Mouse (Mus musculus): Measurements from ENCODE around the gene Ggnbp2. TPM values are rescaled to one million over a fixed set of nuclear protein-coding genes. Genes with fewer than 3 reads are reported as not detected.
"Not testable (repeated sequence)": the region's sequence is repeated elsewhere in the genome, so short reads cannot be mapped to it uniquely, and the experiment has no call there.

Ggnbp2 gene
- polyA plus RNA-seq, 1 experiment from 2014 or later = 78.0 TPM

GRCm38 (mm10) chr11:84885238-84885637 is 14.6 kb upstream of the Ggnbp2 start:
- 90% methylated on average over 4 of the region's 4 CpGs for WGBS
- Histone ChIP-seq H3K9ac (ENCODE audit: low read depth, low read length) (no peak overlapping the region), H3K27ac (ENCODE audit: low read depth, low read length) (no peak overlapping the region), H3K4me1 (replicated peaks; ENCODE audit: control insufficient read depth, insufficient read depth, low read length) (peaks cover 9% of the 10 kb centered on the region; the same call in 1 of the 2 replicates), H3K4me2 (no peak overlapping the region), H3K36me3 (ENCODE audit: control insufficient read depth, insufficient read depth, low read length) (peaks cover 29% of the 10 kb centered on the region), H3K9me3 (ENCODE audit: control insufficient read depth, low read length) (no peaks in the 10 kb centered on the region), H3K27me3 (replicated peaks; ENCODE audit: control insufficient read depth, insufficient read depth, low read length) (no peaks in the 10 kb centered on the region), H3K4me3 (ENCODE audit: low read depth, low read length) (no peak overlapping the region)
- DNase-seq (ENCODE audit: low spot score) = no peak
- no peak for ATAC-seq (replicated peaks; ENCODE audit: low FRiP score)

DNA sequence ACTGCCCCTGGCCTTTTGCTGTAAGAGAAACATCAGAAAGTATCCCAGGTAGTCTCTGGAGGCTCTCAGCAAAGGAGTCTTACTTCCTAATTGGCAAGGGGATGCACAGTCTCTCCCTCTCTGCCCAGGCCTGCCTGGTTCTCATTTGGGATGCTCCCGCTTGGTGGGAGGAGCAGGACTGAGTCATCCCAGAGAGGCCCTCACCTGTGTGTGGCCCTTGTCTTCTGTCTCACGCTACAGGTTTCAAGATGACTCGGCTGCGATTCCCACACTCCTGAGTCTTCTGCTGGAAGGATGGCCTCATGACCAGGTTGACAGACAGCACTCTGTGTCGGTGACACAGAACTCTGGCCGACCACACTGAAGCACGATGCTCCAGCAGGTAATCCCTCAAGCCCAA is 11.7 kb upstream of the Ggnbp2 start:
- Histone ChIP-seq H3K27me3 (replicated peaks; ENCODE audit: control insufficient read depth, insufficient read depth, low read length) (no peaks in the 10 kb centered on the region), H3K9ac (ENCODE audit: low read depth, low read length) (no peak overlapping the region), H3K27ac (ENCODE audit: low read depth, low read length) (no peak overlapping the region), H3K9me3 (ENCODE audit: control insufficient read depth, low read length) (no peaks in the 10 kb centered on the region), H3K4me1 (replicated peaks; ENCODE audit: control insufficient read depth, insufficient read depth, low read length) (peaks cover 13% of the 10 kb centered on the region), H3K4me3 (ENCODE audit: low read depth, low read length) (no peak overlapping the region), H3K36me3 (ENCODE audit: control insufficient read depth, insufficient read depth, low read length) (peaks cover 25% of the 10 kb centered on the region), H3K4me2 (no peak overlapping the region)
- DNase-seq (ENCODE audit: low spot score) (peak; percentile 15), ATAC-seq (replicated peaks; ENCODE audit: low FRiP score) (no peak)
- 90% methylated on average over 7 of the region's 7 CpGs for WGBS

DNA sequence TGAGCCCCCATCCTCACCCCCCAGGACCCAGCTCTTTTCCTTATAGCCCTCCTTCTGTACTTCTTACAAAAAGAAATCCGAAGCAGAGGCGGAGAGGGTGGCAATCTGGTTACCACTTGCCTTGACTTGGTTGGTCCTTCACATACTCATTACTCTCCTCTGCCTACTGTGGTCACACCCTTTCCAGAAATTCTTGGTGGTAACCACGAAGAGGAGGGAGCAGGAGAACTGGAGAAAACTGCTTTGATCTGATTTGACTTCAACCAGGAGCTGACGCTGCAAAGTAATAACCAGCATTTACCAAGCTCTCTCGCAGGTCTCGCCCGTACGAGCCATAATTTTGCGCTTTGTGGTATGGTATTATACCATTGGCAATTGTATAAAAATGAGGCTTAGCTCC is 10.4 kb upstream of the Ggnbp2 start:
- H3K4me2 ChIP-seq = peak overlapping the region; percentile 95
- H3K9me3 ChIP-seq (ENCODE audit: control insufficient read depth, low read length) = no peaks in the 10 kb centered on the region
- H3K36me3 ChIP-seq (ENCODE audit: control insufficient read depth, insufficient read depth, low read length) = peaks cover 24% of the 10 kb centered on the region
- no peak for DNase-seq (ENCODE audit: low spot score)
- peaks cover 13% of the 10 kb centered on the region for H3K4me1 ChIP-seq (replicated peaks; ENCODE audit: control insufficient read depth, insufficient read depth, low read length)
- H3K9ac ChIP-seq (ENCODE audit: low read depth, low read length) = peak overlapping the region; percentile 95
- no peaks in the 10 kb centered on the region for H3K27me3 ChIP-seq (replicated peaks; ENCODE audit: control insufficient read depth, insufficient read depth, low read length)
- H3K27ac ChIP-seq (ENCODE audit: low read depth, low read length) = peak overlapping the region; percentile 92; the same call in 1 of the 2 replicates
- 53% methylated on average over 9 of the region's 9 CpGs for WGBS
- no peak for ATAC-seq (replicated peaks; ENCODE audit: low FRiP score)
- H3K4me3 ChIP-seq (ENCODE audit: low read depth, low read length) = peak overlapping the region; percentile 88

- ATAC-seq (replicated peaks; ENCODE audit: low FRiP score) (peak; percentile 52; the same call in 1 of the 2 replicates), DNase-seq (ENCODE audit: low spot score) (no peak)
- H3K27me3 ChIP-seq (replicated peaks; ENCODE audit: control insufficient read depth, insufficient read depth, low read length) = no peaks in the 10 kb centered on the region
- H3K36me3 ChIP-seq (ENCODE audit: control insufficient read depth, insufficient read depth, low read length) = peaks cover 24% of the 10 kb centered on the region
- WGBS = under 1% methylated on average over 24 of the region's 24 CpGs
- peaks cover 13% of the 10 kb centered on the region for H3K4me1 ChIP-seq (replicated peaks; ENCODE audit: control insufficient read depth, insufficient read depth, low read length)
- peak overlapping the region; percentile 88 for H3K4me3 ChIP-seq (ENCODE audit: low read depth, low read length)
- no peaks in the 10 kb centered on the region for H3K9me3 ChIP-seq (ENCODE audit: control insufficient read depth, low read length)
- peak overlapping the region; percentile 92 for H3K27ac ChIP-seq (ENCODE audit: low read depth, low read length)
- peak overlapping the region; percentile 95 for H3K4me2 ChIP-seq
- H3K9ac ChIP-seq (ENCODE audit: low read depth, low read length) = peak overlapping the region; percentile 95
Measured at GRCm38 (mm10) chr11:84880465-84880961, 9.9 kb upstream of the Ggnbp2 start.

- Histone ChIP-seq H3K9me3 (ENCODE audit: control insufficient read depth, low read length) (no peaks in the 10 kb centered on the region), H3K4me1 (replicated peaks; ENCODE audit: control insufficient read depth, insufficient read depth, low read length) (peaks cover 13% of the 10 kb centered on the region), H3K4me2 (peak within 1 kb of the TSS; percentile 95), H3K36me3 (ENCODE audit: control insufficient read depth, insufficient read depth, low read length) (peaks cover 21% of the 10 kb centered on the region), H3K27me3 (replicated peaks; ENCODE audit: control insufficient read depth, insufficient read depth, low read length) (no peaks in the 10 kb centered on the region), H3K4me3 (ENCODE audit: low read depth, low read length) (peak within 1 kb of the TSS; percentile 88), H3K27ac (ENCODE audit: low read depth, low read length) (peak within 1 kb of the TSS; percentile 92), H3K9ac (ENCODE audit: low read depth, low read length) (peak within 1 kb of the TSS; percentile 95)
- ATAC-seq (replicated peaks; ENCODE audit: low FRiP score) = peak; percentile 94
- DNase-seq (ENCODE audit: low spot score) = peak; percentile 84
- WGBS = under 1% methylated on average over 79 of the region's 81 CpGs
Measured at GRCm38 (mm10) chr11:84879772-84880464, 9.3 kb upstream of the Ggnbp2 start, which contains the start of the genes Myo19 and Pigw. Gene Myo19 (plus strand): TSS chr11:84880148. Gene Pigw (minus strand): TSS chr11:84880285.

DNA sequence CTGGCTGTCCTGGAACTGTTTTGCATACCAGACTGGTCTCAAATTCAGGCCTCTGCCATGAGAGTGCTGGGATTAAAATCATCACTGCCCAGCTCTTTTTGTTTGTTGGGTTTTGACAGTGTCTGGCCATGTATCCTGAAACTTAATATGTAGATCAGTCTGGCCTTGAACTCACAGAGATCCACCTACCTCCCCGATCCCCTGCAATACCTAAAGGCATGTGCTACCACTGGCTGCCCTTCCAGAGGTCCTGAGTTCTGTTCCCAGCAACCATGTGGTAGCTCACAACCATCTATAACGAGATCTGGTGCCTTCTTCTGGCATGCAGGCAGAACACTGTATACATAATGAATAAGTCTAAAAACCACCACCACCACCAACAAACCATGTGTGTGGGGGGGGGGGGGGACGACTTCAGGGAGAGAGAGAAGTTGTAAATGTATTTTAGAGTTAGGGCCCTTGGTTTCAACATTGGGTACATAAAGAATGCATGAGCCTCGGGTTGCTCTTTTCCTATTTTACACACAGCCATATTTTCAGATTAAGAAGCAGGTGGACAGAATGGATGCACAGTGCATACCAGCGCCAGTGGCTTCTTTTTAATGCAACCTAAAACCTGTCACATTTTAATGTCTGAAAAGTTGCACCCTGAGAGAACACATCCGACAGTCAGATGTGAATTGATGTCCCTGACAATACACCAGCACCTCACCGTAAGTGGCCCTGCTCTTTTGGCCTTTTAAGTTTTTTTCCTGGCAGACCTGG is 8.6 kb upstream of the Ggnbp2 start:
- peaks cover 13% of the 10 kb centered on the region for H3K4me1 ChIP-seq (replicated peaks; ENCODE audit: control insufficient read depth, insufficient read depth, low read length)
- ATAC-seq (replicated peaks; ENCODE audit: low FRiP score) = no peak
- H3K27ac ChIP-seq (ENCODE audit: low read depth, low read length) = peak overlapping the region; percentile 92
- WGBS = 13% methylated on average over 7 of the region's 7 CpGs
- no peaks in the 10 kb centered on the region for H3K9me3 ChIP-seq (ENCODE audit: control insufficient read depth, low read length)
- peak; percentile 45 for DNase-seq (ENCODE audit: low spot score)
- H3K36me3 ChIP-seq (ENCODE audit: control insufficient read depth, insufficient read depth, low read length) = peaks cover 16% of the 10 kb centered on the region; the same call in 1 of the 2 replicates
- peak overlapping the region; percentile 95 for H3K9ac ChIP-seq (ENCODE audit: low read depth, low read length)
- H3K4me2 ChIP-seq = peak overlapping the region; percentile 95
- H3K27me3 ChIP-seq (replicated peaks; ENCODE audit: control insufficient read depth, insufficient read depth, low read length) = no peaks in the 10 kb centered on the region
- H3K4me3 ChIP-seq (ENCODE audit: low read depth, low read length) = peak overlapping the region; percentile 88

- not testable (repeated sequence) for DNase-seq (ENCODE audit: low spot score); H3K9ac ChIP-seq (ENCODE audit: low read depth, low read length); H3K27ac ChIP-seq (ENCODE audit: low read depth, low read length); H3K4me2 ChIP-seq; ATAC-seq (replicated peaks; ENCODE audit: low FRiP score); H3K9me3 ChIP-seq (ENCODE audit: control insufficient read depth, low read length); H3K27me3 ChIP-seq (replicated peaks; ENCODE audit: control insufficient read depth, insufficient read depth, low read length); H3K4me3 ChIP-seq (ENCODE audit: low read depth, low read length)
- no CpG with 5 or more reads among the region's 1 CpGs for WGBS
- peaks cover 14% of the 10 kb centered on the region for H3K4me1 ChIP-seq (replicated peaks; ENCODE audit: control insufficient read depth, insufficient read depth, low read length)
- H3K36me3 ChIP-seq (ENCODE audit: control insufficient read depth, insufficient read depth, low read length) = peaks cover 11% of the 10 kb centered on the region; the same call in 1 of the 2 replicates
Measured at GRCm38 (mm10) chr11:84876020-84876419, 5.4 kb upstream of the Ggnbp2 start.

GRCm38 (mm10) chr11:84873042-84873833 is 2.6 kb upstream of the Ggnbp2 start:
- Histone ChIP-seq H3K36me3 (ENCODE audit: control insufficient read depth, insufficient read depth, low read length) (peaks cover 10% of the 10 kb centered on the region; the same call in 1 of the 2 replicates), H3K27me3 (replicated peaks; ENCODE audit: control insufficient read depth, insufficient read depth, low read length) (no peaks in the 10 kb centered on the region), H3K4me1 (replicated peaks; ENCODE audit: control insufficient read depth, insufficient read depth, low read length) (peaks cover 9% of the 10 kb centered on the region), H3K9ac (ENCODE audit: low read depth, low read length) (no peak overlapping the region), H3K27ac (ENCODE audit: low read depth, low read length) (peak overlapping the region; percentile 89), H3K4me3 (ENCODE audit: low read depth, low read length) (peak overlapping the region; percentile 21; the same call in 1 of the 2 replicates), H3K9me3 (ENCODE audit: control insufficient read depth, low read length) (no peaks in the 10 kb centered on the region), H3K4me2 (peak overlapping the region; percentile 62)
- DNase-seq (ENCODE audit: low spot score) (no peak), ATAC-seq (replicated peaks; ENCODE audit: low FRiP score) (peak; percentile 55)
- WGBS = 59% methylated on average over 1 of the region's 1 CpGs

Data from liver, embryonic 11.5 days (tissue).